Comparison of ENCODE assay signal across 8 mouse cellular contexts in the genomic region with DNA sequence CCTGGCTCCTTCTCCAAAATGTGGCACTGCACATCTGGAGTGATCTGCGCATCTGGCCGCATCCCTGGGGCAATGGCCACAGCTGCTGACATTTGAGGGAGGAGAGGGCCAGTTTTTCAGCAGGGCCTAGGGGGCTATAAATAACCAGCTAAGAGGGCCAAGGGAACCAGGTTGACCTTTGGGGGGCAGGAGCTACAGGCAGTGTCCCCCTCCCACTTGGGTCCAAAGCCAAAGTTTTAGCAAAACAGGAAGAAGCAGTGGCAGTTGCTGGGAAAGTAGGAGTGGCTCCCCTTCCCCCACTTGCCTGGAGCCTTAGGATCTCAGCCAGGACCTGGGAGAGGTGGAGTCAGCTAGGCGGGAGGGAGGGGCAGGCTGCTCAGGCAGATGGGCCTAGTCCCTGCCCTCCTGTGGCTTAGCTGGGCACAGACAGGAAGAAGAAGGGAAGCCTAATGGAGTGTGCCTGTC. TPM values are rescaled to one million over a fixed set of nuclear protein-coding genes. Genes with fewer than 3 reads are reported as not detected.
DNase-seq lines count a peak whose midpoint lies in the region; ATAC-seq and TF ChIP-seq lines count a peak whose summit lies in the region.

No protein-coding gene starts in this region.

- H3K27ac ChIP-seq in intestine, embryonic 15.5 days = peak overlapping the region; percentile 44
- no peak overlapping the region for H3K27ac ChIP-seq in liver, embryonic 14.5 days
- peak overlapping the region; percentile 61; the same call in 1 of the 2 replicates for H3K27ac ChIP-seq in stomach, embryonic 14.5 days (ENCODE audit: low read length)
- H3K27ac ChIP-seq in layer of hippocampus, adult 2 months = no peak overlapping the region

- ATAC-seq in intestine, embryonic 15.5 days = peak; percentile 86
- 0 out of 2 replicates have a peak, but pooled peaks have one; percentile 19 for ATAC-seq in liver, embryonic 14.5 days (ENCODE audit: insufficient read depth)
- peak; percentile 66; the same call in 1 of the 2 replicates for ATAC-seq in stomach, embryonic 14.5 days (ENCODE audit: insufficient number of reproducible peaks, insufficient read depth, low FRiP score, low read depth)

- no peak for TF ChIP-seq EP300 in liver, embryonic 14.5 days (IDR thresholded peaks at IDR 0.05; ENCODE audit: low read depth)

- 19% methylated on average over 3 of the region's 3 CpGs for WGBS in intestine, embryonic 15.5 days
- WGBS in liver, embryonic 14.5 days (ENCODE audit: insufficient replicate concordance) = 63% methylated on average over 3 of the region's 3 CpGs
- WGBS in stomach, embryonic 14.5 days = 27% methylated on average over 3 of the region's 3 CpGs

- H3K4me2 ChIP-seq in intestine, embryonic 15.5 days (replicated peaks) = no peak overlapping the region
- H3K4me2 ChIP-seq in liver, embryonic 14.5 days (ENCODE audit: low read depth) = no peak overlapping the region
- no peak overlapping the region for H3K4me2 ChIP-seq in stomach, embryonic 14.5 days (replicated peaks; ENCODE audit: low read depth, low read length)

- H3K9ac ChIP-seq in intestine, embryonic 15.5 days = no peak overlapping the region
- H3K9ac ChIP-seq in liver, embryonic 14.5 days (replicated peaks) = no peak overlapping the region
- no peak overlapping the region for H3K9ac ChIP-seq in stomach, embryonic 14.5 days (replicated peaks; ENCODE audit: low read depth, low read length)

- TF ChIP-seq CTCF in liver, embryonic 14.5 days (IDR thresholded peaks at IDR 0.05; ENCODE audit: low read depth) = peak; percentile 50
- no peak for TF ChIP-seq CTCF in layer of hippocampus, adult 2 months (conservative IDR thresholded peaks at IDR 0.05)

- no peaks in the 10 kb centered on the region for H3K27me3 ChIP-seq in intestine, embryonic 15.5 days (replicated peaks)
- no peaks in the 10 kb centered on the region for H3K27me3 ChIP-seq in liver, embryonic 14.5 days (ENCODE audit: control insufficient read depth, insufficient read depth, low read length)
- H3K27me3 ChIP-seq in stomach, embryonic 14.5 days (ENCODE audit: control insufficient read depth, insufficient read depth, low read length) = no peaks in the 10 kb centered on the region

- peaks cover 37% of the 10 kb centered on the region for H3K4me1 ChIP-seq in intestine, embryonic 15.5 days (replicated peaks)
- H3K4me1 ChIP-seq in liver, embryonic 14.5 days (replicated peaks; ENCODE audit: control insufficient read depth in 2 of 2, insufficient read depth in 2 of 2, low read length in 1 of 2) = peaks cover 16 to 58% of the 10 kb centered on the region in 2 experiments
- H3K4me1 ChIP-seq in stomach, embryonic 14.5 days (ENCODE audit: control insufficient read depth, insufficient read depth, low read length) = peaks cover 20% of the 10 kb centered on the region

- no peaks in the 10 kb centered on the region for H3K9me3 ChIP-seq in intestine, embryonic 15.5 days
- no peaks in the 10 kb centered on the region for H3K9me3 ChIP-seq in liver, embryonic 14.5 days (ENCODE audit: control insufficient read depth, low read length)
- H3K9me3 ChIP-seq in stomach, embryonic 14.5 days (ENCODE audit: control insufficient read depth, low read depth, low read length) = no peaks in the 10 kb centered on the region

- no peaks in the 10 kb centered on the region for H3K36me3 ChIP-seq in intestine, embryonic 15.5 days
- H3K36me3 ChIP-seq in liver, embryonic 14.5 days (replicated peaks; ENCODE audit: control insufficient read depth, insufficient read depth, low read depth) = no peaks in the 10 kb centered on the region
- no peaks in the 10 kb centered on the region for H3K36me3 ChIP-seq in stomach, embryonic 14.5 days (ENCODE audit: control insufficient read depth, insufficient read depth, low read length)

- DNase-seq in urinary bladder, postnatal 14 days (ENCODE audit: low spot score) = peak; percentile 74
- no peak for DNase-seq in urinary bladder, adult 2 months (ENCODE audit: low spot score)
- DNase-seq in gastrocnemius, postnatal 14 days = peak; percentile 79
- DNase-seq in liver, embryonic 14.5 days (ENCODE audit: low read depth in 3 of 3, low spot score in 3 of 3) = no peak
- no peak for DNase-seq in layer of hippocampus, adult 2 months (ENCODE audit: low spot score in 2 of 2)
- DNase-seq in right cerebral cortex, adult 2 months (ENCODE audit: low spot score in 2 of 2) = no peak

- intact Hi-C loops in gastrocnemius, postnatal 14 days (cut with DNase I; ENCODE audit: low total_unique reads) = no loop called here

- no peak overlapping the region for H3K4me3 ChIP-seq in intestine, embryonic 15.5 days (replicated peaks)
- no peak overlapping the region for H3K4me3 ChIP-seq in liver, embryonic 14.5 days (ENCODE audit: insufficient read depth in 1 of 2, low read depth in 2 of 2, low read length in 2 of 2)
- H3K4me3 ChIP-seq in stomach, embryonic 14.5 days (ENCODE audit: low read depth, low read length) = no peak overlapping the region
- no peak overlapping the region for H3K4me3 ChIP-seq in layer of hippocampus, adult 2 months

RNA-seq across cellular contexts. Expression of a gene that starts 4.3 kb away (rescaled TPM):
- 45.3 and 45.8 TPM in 2 replicates for polyA plus RNA-seq in urinary bladder, adult 2 months (2012; rRNA removed)
- total RNA-seq in gastrocnemius, postnatal 14 days (2021) = 10 to 100 TPM; 18.2 to 23.3 TPM
- polyA plus RNA-seq in intestine, embryonic 15.5 days (2015; fragmentation: Nextera tagmentation; extraction: Ambion mirVana) = 18.0 and 20.6 TPM in 2 replicates
- polyA plus RNA-seq in liver, embryonic 14.5 days (2012; rRNA removed) = 8.6 and 11.3 TPM in 2 replicates
- polyA plus RNA-seq in liver, embryonic 14.5 days (2014; fragmentation: Nextera tagmentation; extraction: Ambion mirVana) = 4.7 and 6.6 TPM in 2 replicates
- 32.4 and 33.0 TPM in 2 replicates for polyA plus RNA-seq in stomach, embryonic 14.5 days (2014; fragmentation: Nextera tagmentation; extraction: Ambion mirVana)
- total RNA-seq in layer of hippocampus, adult 2 months (2021) = 10 to 100 TPM; 23.8 to 28.5 TPM

Comparison
In these comparisons a context has a peak if more than half of its experiments do, and no peak if none do; other contexts are left out.
1. DNase-seq: peak in urinary bladder, postnatal 14 days (single experiment) and gastrocnemius, postnatal 14 days (single experiment); none in urinary bladder, adult 2 months (single experiment), liver, embryonic 14.5 days (0 of 3), layer of hippocampus, adult 2 months (0 of 2) and right cerebral cortex, adult 2 months (0 of 2).
2. ATAC-seq: peak in every context shown above with its lines; median percentile 86 in intestine, embryonic 15.5 days; 66 in stomach, embryonic 14.5 days; 19 in liver, embryonic 14.5 days.
3. H3K27ac ChIP-seq: peak in intestine, embryonic 15.5 days (single experiment) and stomach, embryonic 14.5 days (single experiment); none in liver, embryonic 14.5 days (single experiment) and layer of hippocampus, adult 2 months (single experiment).